Mouse (Mus musculus) mature B cell (primary cell): ENCODE results near the gene Gm11084.
"Not testable (repeated sequence)": the region's sequence is repeated elsewhere in the genome, so short reads cannot be mapped to it uniquely, and the experiment has no call there.

Experiments
- in situ Hi-C: fragments of 300-500 bp; cut with MboI; formaldehyde crosslinking; loops from 2 replicates; pipeline ENCODE4 v1.14.3; 2019

Gm11084 gene

DNA sequence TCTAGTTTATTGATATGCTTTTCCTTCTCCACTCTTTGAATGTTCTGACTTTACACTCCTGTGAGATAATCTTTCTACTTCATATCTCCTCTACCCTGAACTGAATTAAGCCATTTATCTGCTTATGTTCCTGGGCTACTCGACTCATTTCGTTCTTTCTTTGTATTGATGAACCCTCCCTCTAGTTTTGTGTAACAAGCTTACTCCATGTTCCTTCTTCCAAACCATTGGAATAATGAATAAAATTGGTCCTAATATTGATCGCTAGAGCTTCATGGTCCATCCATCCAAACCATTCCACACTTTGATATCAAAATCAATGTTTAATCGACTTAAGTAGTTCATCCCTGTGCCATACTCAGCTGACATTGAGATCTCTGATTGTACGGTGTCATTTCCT is at the start of gene Gm11084:
Gm11084 (minus strand) TSS at position 101 of the 400 bp plus-strand sequence.
- in situ Hi-C loops, result no loop called here

DNA sequence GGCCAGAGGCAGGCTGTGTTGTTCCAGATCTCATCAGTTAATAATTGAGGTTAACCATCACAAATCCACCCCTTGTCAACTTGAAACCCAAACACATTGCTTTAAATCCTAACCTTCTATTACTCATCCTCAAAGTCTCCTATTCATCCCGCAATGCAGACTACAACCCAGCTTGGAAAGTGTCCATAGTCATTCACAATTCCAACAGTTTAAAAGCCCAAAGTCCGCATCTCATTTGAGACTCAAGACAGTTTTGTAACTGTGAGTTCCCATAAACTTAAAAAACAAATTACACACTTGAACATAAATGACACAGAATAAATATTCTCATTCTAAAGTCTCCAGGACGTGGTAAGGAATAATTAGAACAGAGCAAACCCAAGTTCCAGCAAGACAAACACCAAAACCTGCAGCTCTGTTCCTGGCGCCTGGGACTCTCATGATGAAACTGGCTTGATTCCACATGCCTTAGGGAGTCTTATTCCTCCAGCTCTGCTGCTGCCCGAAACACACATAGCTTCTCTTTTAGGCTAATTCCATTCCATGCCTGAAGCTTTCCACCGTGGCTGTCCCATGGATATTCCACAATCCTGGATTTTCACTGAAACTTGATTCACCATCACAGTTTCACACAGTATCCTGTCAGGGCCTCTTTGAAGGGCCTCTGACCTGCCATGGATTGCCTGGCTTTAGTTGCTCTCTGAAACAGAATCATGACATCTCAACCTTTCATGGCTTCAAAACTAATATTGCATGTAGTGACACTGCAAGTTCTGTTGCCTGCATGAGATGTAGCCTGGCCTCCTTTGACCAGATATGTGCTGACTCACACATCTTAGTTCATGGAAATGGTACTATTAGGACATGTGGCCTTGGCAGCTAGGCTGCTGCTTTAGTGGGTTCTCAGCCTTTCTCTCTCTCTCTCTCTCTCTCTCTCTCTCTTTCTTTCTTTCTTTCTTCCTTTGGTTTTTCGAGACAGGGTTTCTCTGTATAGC is 44.8 kb upstream of the Gm11084 start:
- in situ Hi-C loops, result no loop called here

DNA sequence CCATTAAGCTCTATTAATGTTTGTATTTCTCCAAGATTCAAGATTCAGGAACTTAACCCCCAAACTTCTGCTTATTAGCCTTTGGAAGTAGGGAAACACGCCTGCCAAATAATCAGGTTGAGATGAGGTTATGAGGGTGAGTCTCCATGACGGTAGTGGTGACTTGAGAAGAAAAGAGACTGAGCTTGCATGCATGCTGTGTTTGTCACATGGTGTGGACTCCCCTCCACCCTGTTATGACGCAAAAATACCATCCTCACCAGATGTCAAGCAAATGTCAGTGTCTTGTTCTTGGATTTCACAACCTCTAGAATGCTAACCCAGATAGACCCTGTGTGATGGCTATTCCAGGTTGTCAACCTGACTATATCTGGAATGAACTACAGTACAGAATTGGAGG is 43.3 kb upstream of the Gm11084 start:
- in situ Hi-C loops, result no loop called here

DNA sequence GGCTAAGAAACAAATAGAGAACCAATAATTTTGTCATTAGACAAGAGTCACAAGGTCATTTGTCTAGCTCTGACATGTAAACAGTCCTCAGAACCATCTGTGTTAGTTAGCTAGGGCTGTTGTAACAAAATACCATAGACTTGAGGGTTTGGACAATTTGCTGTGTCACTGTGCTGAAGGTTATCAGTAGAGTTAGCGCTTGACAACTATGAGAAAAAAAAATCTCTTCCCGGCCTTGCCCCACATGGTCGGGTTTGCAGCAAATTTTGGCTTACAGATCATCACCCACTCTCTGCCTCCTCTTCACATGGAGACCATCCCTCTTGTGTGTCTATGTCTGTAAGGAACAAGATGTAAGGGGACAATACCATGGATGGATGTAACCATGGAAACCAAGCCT is 41.5 kb upstream of the Gm11084 start:
- in situ Hi-C loops, result no loop called here

DNA sequence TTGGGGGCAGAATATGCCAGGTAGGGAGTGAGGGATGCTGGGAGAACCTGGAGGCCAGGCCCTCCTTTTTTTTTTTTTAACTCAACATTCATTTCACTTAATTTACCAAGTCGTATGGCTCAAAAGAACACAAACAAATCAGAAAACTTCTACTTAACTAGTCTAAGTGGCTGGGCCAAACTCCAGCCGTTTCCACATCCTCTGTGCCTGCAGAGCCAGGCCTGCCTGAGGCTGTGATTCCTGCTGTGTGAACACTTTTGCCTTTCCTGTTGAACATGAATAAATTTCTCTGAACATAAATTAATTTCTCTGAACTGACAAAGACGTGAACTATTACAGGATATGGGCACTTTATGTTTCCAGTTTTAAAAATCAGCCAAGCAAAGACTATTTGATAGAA is 40.6 kb upstream of the Gm11084 start:
- in situ Hi-C loops, result no loop called here

DNA sequence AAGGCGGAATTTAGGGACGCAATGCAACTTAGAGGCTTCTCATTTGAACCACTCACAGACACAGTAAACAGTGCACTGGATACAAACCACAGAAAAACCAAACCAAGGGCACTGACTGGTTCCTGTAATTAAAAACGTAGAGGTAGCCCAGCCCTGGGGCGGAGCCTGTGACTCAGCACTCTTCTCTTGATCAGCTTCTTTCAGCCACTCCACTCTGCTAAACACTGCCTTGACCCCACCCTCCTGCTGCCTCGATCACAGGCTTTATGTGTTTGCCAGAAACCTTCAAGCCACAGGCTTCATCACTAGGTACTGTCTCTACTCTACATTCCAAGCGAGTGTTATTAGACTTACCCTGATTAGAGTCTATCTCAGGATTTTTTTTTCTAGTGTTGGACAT is 37.3 kb upstream of the Gm11084 start:
- in situ Hi-C loops, result no loop called here

DNA sequence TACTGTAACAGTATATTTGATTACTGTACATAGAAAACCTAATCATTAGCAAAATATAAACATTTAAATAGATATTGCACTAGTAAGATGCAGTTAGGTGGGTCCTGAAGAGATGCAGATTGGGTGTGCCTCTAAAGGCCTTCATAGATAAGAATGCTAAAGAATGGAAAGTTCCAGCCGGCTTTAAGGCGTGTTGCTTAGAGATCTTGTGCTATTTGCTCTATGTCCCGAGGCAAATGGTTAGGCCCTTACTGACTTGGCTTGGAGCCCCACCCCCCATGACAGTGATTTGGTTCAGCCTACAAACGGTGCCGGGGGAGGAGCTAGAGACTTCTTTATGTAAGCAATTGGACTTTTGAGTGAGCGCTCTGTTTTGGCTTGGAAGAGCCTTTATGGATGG is 34.5 kb upstream of the Gm11084 start:
- in situ Hi-C loops, result no loop called here

DNA sequence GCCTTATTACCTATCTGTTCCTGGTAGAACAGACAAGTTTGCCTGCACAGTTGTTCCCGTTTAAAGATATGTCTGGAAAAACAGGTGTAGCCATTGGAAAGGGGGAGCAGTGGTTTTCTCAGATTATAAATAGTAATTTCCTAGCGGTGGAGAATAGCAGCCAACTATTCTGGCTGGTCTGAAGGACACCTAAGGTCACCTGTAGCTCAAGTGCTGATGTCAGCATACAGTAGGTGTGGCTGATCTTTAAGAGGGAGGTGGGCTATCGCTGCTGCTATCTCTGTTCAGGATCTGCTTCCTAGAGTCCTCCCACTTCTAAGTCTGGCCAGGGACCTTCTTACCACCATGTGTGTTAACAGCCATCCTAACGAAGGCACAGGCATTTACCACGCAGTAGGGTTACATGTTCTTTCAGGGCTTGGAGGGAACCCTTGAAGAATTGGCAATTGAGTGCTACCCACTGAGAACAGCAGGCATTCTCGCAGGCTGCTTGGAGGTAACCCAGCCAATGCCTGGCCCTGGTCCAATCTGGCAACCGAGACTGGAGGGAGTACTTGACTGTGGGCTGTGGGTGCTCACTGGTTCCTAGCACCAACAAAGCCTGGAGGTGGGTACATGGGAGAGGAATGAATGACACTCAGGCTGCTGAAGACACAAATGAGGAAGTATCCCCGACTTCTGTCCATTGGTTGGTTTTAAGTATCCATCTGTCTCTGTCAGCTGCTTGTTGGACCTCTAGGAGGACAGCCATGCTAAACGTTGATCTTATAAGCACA is 33.0 kb upstream of the Gm11084 start:
- in situ Hi-C loops, result no loop called here

DNA sequence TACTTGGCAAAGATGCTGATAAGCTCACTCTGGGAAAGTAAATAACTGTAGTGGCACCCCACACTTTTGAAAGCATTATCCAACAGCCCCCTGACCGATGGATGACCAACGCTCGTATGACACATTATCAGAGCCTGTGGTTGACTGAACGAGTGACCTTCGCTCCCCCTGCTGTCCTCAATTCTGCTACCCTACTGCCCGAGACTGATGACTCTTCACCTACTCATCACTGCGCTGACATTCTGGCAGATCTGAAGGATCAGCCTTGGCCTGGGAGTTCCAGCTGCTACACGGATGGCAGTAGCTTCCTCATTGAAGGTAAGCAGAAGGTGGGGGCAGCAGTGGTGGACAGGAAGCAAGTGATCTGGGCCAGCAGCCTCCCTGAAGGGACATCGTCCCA is 27.5 kb upstream of the Gm11084 start:
- in situ Hi-C loops, result not testable (repeated sequence)

DNA sequence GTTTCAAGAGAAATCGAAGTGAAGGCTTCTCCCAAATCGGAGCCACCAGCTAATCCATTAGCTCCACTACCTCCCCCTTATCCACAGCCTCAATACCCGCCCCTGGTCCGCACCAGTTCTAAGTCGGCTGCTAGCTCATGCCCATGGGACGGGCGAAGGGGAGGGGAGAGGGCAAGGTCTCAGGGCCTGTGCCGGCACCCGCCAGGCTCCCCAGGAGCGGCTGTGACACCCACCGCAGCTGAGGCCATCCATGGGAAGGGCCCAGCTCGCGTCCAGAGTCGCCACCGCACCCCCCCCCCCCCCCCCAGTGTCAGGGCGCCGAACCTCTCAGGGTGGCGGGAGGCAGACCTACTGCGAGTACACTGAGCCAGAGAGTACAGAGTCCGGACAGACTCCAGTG is 26.1 kb upstream of the Gm11084 start:
- in situ Hi-C loops, result no loop called here

DNA sequence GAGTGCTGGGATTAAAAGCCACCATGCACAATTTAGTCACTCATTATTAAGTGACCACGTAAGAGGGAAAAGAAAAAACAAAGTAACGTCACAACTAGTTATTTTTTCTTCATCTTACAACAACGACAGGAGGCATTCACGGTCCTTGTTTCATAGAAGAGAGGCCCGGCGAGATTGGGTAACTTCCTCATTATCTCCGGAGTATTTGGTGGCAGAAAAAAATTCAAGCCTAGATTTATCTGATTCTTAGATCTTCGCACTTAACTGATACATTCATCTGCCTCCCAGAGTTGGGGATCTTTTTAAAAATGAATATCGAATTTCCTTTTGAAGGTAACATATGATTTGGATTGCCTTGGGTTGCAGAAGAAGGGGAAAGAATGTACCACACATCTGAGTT is 21.0 kb upstream of the Gm11084 start:
- in situ Hi-C loops, result no loop called here

DNA sequence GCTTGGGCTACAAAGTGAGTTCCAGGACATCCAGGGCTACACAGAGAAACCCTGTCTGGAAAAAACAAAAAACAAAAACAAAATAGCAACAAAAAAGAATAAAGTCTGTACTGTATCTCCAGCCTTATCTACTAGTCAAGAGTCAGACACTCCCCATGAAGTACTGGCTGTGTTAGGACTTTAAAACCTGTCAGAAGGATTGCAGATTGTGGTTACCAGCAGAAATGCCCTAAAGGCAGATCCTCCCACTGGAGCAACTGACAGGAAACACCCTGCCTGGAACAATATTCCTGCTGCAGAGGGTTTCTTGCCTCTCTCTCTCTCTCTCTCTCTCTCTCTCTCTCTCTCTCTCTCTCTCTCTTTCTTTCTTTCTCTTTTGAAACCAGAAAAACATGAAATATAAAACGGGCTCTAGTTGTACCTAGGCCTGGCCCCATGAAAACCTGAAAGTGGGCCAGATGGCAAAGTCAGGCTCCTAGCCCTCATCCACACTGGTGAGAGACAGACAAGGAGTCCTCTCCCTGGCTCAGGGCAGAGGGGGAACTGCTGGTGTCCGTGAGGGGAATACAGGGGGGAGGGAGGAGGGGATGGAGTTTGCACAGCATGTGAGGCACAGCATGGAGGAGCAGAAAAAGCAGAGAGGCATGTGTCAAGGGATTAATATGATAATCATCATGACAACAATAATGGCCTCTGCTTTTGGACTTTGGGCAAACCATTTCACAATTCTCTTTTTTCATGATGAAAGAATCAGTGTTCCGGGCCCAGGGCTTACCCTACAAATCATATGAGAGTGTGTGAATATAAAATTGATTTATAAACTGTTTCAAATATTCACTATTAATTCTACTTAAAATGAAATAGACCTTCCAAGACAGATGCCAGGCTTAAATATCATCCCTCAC is 19.3 kb upstream of the Gm11084 start:
- in situ Hi-C loops, result no loop called here

DNA sequence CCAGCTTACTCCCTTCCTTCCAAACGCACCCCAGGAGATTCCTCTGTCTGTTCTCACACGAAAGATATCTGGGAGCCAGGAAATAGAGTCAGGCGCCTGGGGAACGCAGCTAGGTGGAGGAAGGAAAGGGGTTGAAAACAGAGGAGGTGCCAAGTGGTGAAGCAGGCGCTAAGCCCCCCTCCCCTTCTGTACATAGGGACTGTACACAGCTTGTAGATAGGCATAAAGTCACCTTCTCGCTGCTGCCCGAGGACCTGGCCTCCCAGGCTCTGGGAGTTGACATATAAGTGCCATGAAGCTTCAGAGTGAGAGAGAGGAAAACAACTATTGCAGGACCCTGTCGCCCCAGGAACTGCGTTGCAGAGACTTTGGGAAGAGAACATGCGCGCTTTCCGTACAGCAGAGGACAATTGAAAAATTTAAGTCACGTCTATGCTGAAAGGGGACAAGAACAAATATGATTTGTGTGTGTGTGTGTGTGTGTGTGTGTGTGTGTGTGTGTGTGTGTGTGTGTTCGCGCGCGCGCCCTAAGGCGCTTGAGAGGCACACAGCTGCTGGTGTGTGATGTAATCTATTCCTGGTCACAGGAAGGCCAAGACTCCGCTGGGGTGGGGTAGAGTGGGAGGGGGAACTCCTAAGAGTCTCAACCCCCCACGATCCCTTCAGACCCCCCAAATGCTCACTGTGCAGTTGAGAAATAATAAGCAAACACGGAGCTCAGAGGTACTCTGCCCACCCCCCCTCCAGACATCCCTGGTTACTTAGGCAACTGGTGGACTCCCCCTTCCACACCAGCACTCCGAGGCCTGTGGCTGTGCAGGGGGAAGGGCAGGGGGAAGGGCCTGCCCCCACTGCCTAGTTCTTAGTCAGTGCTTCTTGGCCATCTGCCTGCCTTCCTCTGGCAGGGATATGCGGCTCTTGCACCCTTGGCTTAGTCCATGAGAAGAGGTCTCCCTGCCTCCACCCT is 17.5 kb upstream of the Gm11084 start:
- in situ Hi-C loops, result no loop called here

DNA sequence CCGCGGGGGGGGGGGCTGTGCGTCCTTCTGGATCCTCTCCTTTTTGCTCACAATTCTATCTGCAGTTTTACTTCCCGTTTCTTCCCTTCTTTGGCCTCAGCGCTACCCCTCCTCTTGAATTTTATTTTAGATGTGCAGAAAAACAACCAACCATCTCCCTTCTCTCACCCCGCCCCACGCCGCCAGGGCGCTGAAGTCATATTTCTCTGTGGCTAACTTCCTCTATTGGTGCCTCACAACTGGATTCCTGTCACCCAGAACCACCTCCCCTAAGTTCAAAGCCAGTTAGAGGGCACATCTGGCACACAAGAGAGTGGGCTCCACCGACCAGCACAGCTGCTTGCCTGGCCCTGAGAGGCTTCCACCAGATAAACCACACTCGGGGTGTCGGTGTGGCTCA is 16.5 kb upstream of the Gm11084 start:
- in situ Hi-C loops, result no loop called here

DNA sequence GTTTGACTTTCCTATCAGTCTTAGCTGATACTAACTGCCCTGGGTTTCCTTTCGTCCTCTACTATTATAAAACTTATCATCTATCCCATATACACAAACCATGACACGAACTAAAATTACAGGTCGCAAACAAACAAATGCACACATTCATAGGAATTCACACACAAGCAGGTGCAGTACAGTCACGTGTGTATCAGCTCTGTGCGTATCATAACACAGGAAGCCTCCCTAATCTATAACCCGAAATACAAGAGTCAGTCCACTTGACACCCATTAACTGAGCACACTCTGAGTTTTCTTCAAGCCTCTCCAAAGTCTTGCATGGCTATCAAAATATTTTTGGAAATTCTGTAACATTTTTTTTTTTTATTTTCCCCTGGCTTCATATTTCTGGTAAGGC is 15.9 kb upstream of the Gm11084 start:
- in situ Hi-C loops, result no loop called here

DNA sequence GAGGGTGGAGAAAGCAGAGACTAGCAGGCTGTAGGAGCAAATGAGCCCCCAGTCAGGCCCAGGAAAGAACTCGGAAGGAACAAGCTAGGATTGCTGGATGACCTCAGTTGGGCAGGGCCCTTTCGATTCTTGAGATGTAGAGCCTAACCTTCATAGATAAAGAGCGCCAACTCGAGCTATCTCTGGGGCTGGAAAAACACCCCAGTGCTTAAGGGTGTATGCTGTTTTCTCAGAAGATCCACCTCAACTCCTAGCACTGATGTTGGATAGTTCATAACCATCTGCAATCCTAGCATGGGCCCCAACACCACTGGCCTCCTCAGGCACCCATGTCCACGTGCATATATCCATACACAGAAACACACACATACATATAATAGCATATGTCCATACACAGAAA is 15.5 kb upstream of the Gm11084 start:
- in situ Hi-C loops, result no loop called here

DNA sequence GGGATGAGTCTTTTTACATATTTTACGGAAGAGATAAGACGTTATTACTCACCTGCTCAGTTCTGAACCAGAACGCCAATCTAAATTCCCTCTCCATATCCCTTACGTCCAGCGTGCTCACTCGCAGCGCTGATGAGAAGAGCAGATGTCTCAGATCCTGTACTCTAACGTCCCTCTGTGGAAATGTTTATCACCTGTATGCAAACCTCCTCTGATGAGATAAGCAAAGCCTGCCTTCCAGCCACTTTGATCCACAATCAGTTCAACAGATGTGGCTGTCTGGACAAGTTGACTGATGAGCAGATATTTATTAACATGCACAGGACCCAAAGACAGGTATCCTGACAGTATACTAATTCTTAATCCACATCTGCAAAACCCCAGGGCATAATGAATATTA is 13.7 kb upstream of the Gm11084 start:
- in situ Hi-C loops, result no loop called here

DNA sequence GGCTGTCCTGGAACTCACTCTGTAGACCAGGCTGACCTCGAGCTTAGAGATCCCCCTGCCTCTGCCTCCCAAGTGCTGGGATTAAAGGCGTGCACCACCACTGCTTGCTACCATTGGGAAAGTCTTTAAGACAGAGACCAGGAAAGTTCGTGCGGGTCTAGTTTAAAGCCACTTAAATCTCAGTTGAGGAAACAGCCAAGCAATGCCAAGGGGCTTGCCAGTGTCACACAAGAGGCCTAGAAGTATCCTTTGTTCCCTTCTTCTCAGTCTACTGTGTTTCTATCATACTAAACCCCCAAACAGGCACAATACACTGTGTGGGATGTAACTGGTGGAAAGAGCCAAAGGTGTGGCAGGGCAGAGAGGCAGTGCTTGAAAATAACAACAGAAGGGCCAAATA is 11.1 kb upstream of the Gm11084 start:
- in situ Hi-C loops, result loop anchor here (10.0 kb wide), 1 partner anchor 57 kb away; no protein-coding TSS in a partner anchor

DNA sequence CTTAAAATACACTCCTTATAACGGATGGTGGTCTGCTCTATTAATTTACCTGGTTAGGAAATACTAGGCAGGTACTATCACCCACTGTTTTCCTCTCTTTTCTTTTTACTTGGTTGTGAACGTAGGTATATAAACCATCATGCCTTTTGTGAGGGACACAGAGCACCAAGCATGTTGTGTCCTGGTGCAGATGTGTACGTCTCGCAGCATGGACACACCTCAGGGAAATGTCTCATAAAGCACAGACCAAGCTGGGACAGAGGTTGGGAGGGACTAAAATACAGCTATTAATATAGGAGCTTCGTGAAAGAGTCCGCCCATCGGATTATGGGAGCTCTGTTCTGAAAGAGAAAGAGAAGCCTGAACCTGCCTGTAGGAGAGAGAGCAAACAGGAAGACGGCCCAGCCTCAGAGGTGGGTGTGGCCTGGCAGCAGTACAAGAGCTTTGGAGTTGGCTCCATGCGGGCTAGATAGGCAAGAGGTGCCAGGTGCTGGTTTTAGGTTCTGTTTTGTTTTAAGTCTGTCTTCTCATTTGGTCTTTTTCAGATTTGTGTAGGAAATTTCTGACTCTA is 10.4 kb upstream of the Gm11084 start:
- in situ Hi-C loops, result loop anchor here (10.0 kb wide), 1 partner anchor 58 kb away; no protein-coding TSS in a partner anchor
